Mouse (Mus musculus): ENCODE measurements around the gene Spc24. TPM values are rescaled to one million over a fixed set of nuclear protein-coding genes. Genes with fewer than 3 reads are reported as not detected.
A peak's percentile ranks its signal among the peaks of the same experiment; 100 is the strongest.

Spc24 gene
- total RNA-seq, 1 experiment, result 127 TPM

DNA sequence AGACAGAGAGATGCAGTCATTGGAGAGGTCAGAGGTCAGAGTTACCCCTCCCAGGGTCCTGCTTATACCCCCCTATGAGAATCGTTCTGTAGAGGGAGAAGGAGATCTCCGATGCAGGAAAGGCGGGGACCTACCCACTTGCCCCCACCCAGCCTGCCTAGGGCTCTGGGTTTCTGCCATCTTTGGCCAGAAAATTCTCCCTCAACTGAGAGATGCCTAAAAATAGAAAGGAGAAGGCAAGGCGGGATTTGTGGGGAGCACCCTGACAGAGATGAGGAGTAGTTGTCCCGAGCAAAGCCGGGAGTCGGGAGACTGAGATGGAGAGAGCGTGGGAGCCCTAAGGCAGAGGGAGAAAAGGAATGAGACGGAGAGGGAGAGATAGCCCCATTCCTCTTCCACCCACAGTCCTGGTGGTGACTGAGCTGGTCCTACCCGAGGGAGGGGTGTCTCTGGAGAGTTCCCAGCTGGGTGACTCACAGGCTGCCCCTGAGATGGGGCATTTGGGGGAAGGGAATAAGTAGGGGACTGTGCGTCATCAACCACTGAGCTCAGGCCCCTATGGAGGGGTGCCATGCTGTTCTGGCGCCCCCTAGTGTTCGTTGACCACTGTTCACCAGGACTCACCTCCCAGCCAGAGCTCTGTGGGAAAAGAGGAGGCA lies 44.0 kb upstream of the Spc24 start:
- Histone ChIP-seq H3K36me3 (ENCODE audit: control insufficient read depth, insufficient read depth, low read length, poor library complexity, severe bottlenecking) (peaks cover 38% of the 10 kb centered on the region), H3K27ac (ENCODE audit: insufficient read depth, low read depth, low read length, poor library complexity, severe bottlenecking) (no peak overlapping the region), H3K4me1 (ENCODE audit: control insufficient read depth in 2 of 2, insufficient read depth in 2 of 2, low read length in 2 of 2, poor library complexity in 1 of 2) (peaks cover 8 to 10% of the 10 kb centered on the region in 2 experiments; a peak in 3 of 4 replicates), H3K9ac (ENCODE audit: insufficient read depth, low read depth, low read length, poor library complexity, severe bottlenecking) (peak overlapping the region; percentile 36; the same call in 1 of the 2 replicates), H3K9me3 (ENCODE audit: control insufficient read depth, insufficient read depth, low read depth, low read length) (no peaks in the 10 kb centered on the region), H3K4me3 (ENCODE audit: insufficient read depth in 1 of 2, low read depth in 1 of 2, low read length in 2 of 2, poor library complexity in 1 of 2, severe bottlenecking in 1 of 2) (no peak overlapping the region)
- TF ChIP-seq ZC3H11A (IDR thresholded peaks at IDR 0.05; ENCODE audit: borderline replicate concordance, low read depth, low read length) (peak; percentile 32; the same call in 1 of the 2 replicates), ZNF384 (IDR thresholded peaks at IDR 0.05; ENCODE audit: low read depth, low read length) (no peak)
- peak; percentile 76 for DNase-seq (ENCODE audit: low read depth, low spot score)
- in situ Hi-C loops (cut with MboI; ENCODE audit: low sequenced_read_pairs in 2 of 2, unreplicated experiment in 2 of 2), result no loop called here

DNA sequence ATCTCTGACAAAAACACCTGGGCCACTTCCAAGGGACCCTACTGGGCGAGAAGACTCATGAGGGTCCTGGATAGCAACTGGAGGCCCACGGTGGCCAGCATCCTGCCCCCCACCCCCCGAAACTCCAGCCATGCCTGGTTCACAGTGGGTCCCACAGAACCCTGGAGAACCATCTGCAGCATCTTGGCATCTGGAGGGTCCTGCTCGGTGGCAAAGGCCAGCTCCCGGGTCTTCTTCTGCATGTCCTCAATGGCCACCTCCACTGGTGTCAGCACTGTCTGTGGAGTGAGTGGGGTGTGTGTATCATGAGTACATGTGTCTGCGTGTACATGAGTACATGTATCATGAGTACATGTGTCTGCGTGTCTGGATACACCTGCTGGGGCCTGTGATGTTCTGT lies 41.5 kb upstream of the Spc24 start:
- Histone ChIP-seq H3K36me3 (ENCODE audit: control insufficient read depth, insufficient read depth, low read length, poor library complexity, severe bottlenecking) (peaks cover 32% of the 10 kb centered on the region), H3K27ac (ENCODE audit: insufficient read depth, low read depth, low read length, poor library complexity, severe bottlenecking) (no peak overlapping the region), H3K4me3 (ENCODE audit: insufficient read depth in 1 of 2, low read depth in 1 of 2, low read length in 2 of 2, poor library complexity in 1 of 2, severe bottlenecking in 1 of 2) (no peak overlapping the region), H3K4me1 (ENCODE audit: control insufficient read depth in 2 of 2, insufficient read depth in 2 of 2, low read length in 2 of 2, poor library complexity in 1 of 2) (peaks cover 10 to 12% of the 10 kb centered on the region in 2 experiments; a peak in 3 of 4 replicates), H3K9ac (ENCODE audit: insufficient read depth, low read depth, low read length, poor library complexity, severe bottlenecking) (no peak overlapping the region), H3K9me3 (ENCODE audit: control insufficient read depth, insufficient read depth, low read depth, low read length) (no peaks in the 10 kb centered on the region)
- no peak for DNase-seq (ENCODE audit: low read depth, low spot score)
- in situ Hi-C loops (cut with MboI; ENCODE audit: low sequenced_read_pairs in 2 of 2, unreplicated experiment in 2 of 2), result no loop called here
- no peak for TF ChIP-seq MAFK (IDR thresholded peaks at IDR 0.05; ENCODE audit: insufficient read depth, low read depth, low read length)
- no peak for TF ChIP-seq HCFC1 (IDR thresholded peaks at IDR 0.05; ENCODE audit: borderline replicate concordance, insufficient read depth, low read length)
- no peak for TF ChIP-seq ZC3H11A (IDR thresholded peaks at IDR 0.05; ENCODE audit: borderline replicate concordance, low read depth, low read length)
- TF ChIP-seq CHD2 (IDR thresholded peaks at IDR 0.05; ENCODE audit: low read depth, low read length), result no peak
- no peak for TF ChIP-seq ZNF384 (IDR thresholded peaks at IDR 0.05; ENCODE audit: low read depth, low read length)

DNA sequence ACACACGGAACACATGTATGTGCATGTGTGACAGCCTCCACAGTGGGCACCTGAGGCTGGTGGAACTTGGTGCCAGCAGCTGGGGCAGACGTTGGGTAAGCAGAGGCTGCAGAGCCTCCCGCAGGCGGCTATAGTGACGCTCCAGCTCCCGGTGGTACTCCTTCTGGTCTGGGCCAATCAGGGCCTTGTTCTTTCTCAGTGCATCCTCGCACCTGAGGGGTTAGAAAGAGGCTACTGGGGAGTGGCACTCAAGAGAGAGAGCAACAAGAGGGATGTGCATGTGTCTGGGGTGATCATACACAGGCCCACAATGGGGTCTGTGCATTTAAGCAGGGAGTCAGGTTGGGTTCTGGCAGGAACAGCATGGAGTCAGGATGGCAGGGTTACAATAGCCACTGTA lies 41.0 kb upstream of the Spc24 start:
- in situ Hi-C loops (cut with MboI; ENCODE audit: low sequenced_read_pairs in 2 of 2, unreplicated experiment in 2 of 2), result no loop called here
- DNase-seq (ENCODE audit: low read depth, low spot score), result no peak
- peaks cover 32% of the 10 kb centered on the region for H3K36me3 ChIP-seq (ENCODE audit: control insufficient read depth, insufficient read depth, low read length, poor library complexity, severe bottlenecking)
- H3K4me3 ChIP-seq (ENCODE audit: insufficient read depth in 1 of 2, low read depth in 1 of 2, low read length in 2 of 2, poor library complexity in 1 of 2, severe bottlenecking in 1 of 2), result no peak overlapping the region
- TF ChIP-seq CHD2 (IDR thresholded peaks at IDR 0.05; ENCODE audit: low read depth, low read length) (no peak), HCFC1 (IDR thresholded peaks at IDR 0.05; ENCODE audit: borderline replicate concordance, insufficient read depth, low read length) (no peak)
- no peak overlapping the region for H3K27ac ChIP-seq (ENCODE audit: insufficient read depth, low read depth, low read length, poor library complexity, severe bottlenecking)
- peaks cover 12 to 15% of the 10 kb centered on the region in 2 experiments; a peak in 3 of 4 replicates for H3K4me1 ChIP-seq (ENCODE audit: control insufficient read depth in 2 of 2, insufficient read depth in 2 of 2, low read length in 2 of 2, poor library complexity in 1 of 2)
- no peaks in the 10 kb centered on the region for H3K9me3 ChIP-seq (ENCODE audit: control insufficient read depth, insufficient read depth, low read depth, low read length)
- no peak overlapping the region for H3K9ac ChIP-seq (ENCODE audit: insufficient read depth, low read depth, low read length, poor library complexity, severe bottlenecking)

DNA sequence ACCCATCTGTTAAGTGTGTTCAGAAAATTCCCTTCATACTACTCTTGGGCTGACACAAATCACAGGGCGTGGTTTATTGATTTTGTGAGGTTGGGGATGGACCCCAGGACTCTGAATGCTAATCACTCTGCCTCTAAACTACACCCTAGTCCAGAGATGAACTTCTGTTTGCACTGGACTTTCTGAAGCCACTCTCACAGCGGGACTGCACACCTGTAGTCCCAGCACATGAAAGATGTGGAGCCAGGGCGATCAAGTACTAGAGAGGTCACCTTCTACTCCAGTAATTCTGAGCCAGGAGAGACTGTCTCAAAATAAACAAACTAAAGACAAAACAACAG lies 38.9 kb upstream of the Spc24 start:
- no peak overlapping the region for H3K9ac ChIP-seq (ENCODE audit: insufficient read depth, low read depth, low read length, poor library complexity, severe bottlenecking)
- H3K4me1 ChIP-seq (ENCODE audit: control insufficient read depth in 2 of 2, insufficient read depth in 2 of 2, low read length in 2 of 2, poor library complexity in 1 of 2), result peaks cover 12% of the 10 kb centered on the region in 2 experiments; a peak in 3 of 4 replicates
- TF ChIP-seq CHD2 (IDR thresholded peaks at IDR 0.05; ENCODE audit: low read depth, low read length), result no peak
- TF ChIP-seq ZNF384 (IDR thresholded peaks at IDR 0.05; ENCODE audit: low read depth, low read length), result no peak
- TF ChIP-seq MAFK (IDR thresholded peaks at IDR 0.05; ENCODE audit: insufficient read depth, low read depth, low read length), result no peak
- TF ChIP-seq HCFC1 (IDR thresholded peaks at IDR 0.05; ENCODE audit: borderline replicate concordance, insufficient read depth, low read length), result no peak
- no peak for TF ChIP-seq ZC3H11A (IDR thresholded peaks at IDR 0.05; ENCODE audit: borderline replicate concordance, low read depth, low read length)
- peak overlapping the region; percentile 83; the same call in 1 of the 2 replicates for H3K27ac ChIP-seq (ENCODE audit: insufficient read depth, low read depth, low read length, poor library complexity, severe bottlenecking)
- DNase-seq (ENCODE audit: low read depth, low spot score), result no peak
- in situ Hi-C loops (cut with MboI; ENCODE audit: low sequenced_read_pairs in 2 of 2, unreplicated experiment in 2 of 2), result no loop called here
- H3K36me3 ChIP-seq (ENCODE audit: control insufficient read depth, insufficient read depth, low read length, poor library complexity, severe bottlenecking), result peaks cover 44% of the 10 kb centered on the region
- H3K9me3 ChIP-seq (ENCODE audit: control insufficient read depth, insufficient read depth, low read depth, low read length), result no peaks in the 10 kb centered on the region
- peak overlapping the region; percentile 88 to 92 for H3K4me3 ChIP-seq (ENCODE audit: insufficient read depth in 1 of 2, low read depth in 1 of 2, low read length in 2 of 2, poor library complexity in 1 of 2, severe bottlenecking in 1 of 2)

Measured in ES-E14 (cell line).